Mouse (Mus musculus) spleen, embryonic (tissue): ENCODE measurements around the gene Nsun4.

Experiments
- CTCF ChIA-PET: fragments of 350-600 bp; sonication (Branson Sonifier 250); formaldehyde crosslinking; loops from one replicate; lab custom pipeline; 2022; lab: Charles Lee

Nsun4 gene

DNA sequence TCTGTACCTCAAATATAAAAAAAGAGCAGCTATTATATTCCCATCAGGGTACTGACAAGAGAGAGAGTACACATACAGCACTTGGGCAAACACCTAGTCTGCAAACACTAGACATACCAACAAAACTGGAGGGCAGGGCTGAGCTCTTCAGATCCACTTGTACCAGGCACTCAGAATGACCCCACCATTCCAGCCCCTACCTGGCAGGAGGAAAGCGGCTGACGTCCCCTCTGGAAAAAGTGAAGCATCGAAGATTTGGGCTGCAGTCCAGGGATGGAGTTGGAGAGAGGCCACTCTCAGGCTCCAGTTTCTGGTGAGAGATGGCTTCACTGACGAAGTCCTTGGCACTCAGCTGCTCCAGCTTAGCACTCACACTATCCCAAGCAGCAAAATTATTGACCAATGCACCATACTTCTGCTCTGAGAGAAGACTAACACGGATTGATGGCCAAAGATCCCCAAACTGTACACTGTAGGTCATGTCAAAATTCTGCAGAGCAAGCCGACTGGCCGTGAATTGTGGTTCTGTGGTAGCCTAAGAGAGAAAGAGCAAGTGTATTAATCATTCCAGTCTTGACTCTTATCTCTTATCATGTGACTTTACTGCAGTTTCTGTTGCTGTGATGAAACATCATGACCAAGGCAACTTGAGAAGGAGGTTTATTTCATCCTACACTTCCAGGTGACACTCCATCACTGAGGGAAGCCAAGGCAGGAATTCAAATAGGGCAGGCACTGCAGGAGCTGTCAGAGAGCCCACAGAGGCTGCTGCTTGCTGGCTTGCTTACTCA is 5.4 kb downstream of the Nsun4 start:
- CTCF ChIA-PET: no interaction called here

DNA sequence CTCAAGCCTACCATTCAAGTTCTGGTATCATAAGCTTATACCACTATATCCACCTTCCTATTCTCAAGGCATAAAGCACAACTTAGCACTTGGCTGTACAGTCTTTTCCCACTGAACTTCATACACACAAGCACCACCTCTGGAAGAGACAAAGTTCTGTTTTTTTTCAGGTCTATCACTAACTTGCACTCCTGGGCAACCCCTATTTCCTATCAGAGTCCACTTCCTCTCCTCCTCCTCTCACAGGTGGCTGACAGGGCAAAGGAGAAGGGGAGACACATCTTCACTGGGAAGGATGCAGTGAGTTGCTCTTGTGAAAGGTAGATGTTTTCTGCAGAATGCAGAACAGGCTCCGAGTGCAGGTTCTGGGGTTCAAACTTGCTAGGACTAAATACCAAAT is 6.0 kb downstream of the Nsun4 start:
- CTCF ChIA-PET: no interaction called here

GRCm38 (mm10) chr4:116046604-116047003 is 7.1 kb downstream of the Nsun4 start:
- CTCF ChIA-PET: no interaction called here

- CTCF ChIA-PET: interaction anchor here (0.6 kb wide), 1 partner anchor 108 kb away, joined by 3 read pairs; no protein-coding TSS in a partner anchor
Observed at GRCm38 (mm10) chr4:116042186-116042585, 11.5 kb downstream of the Nsun4 start.

GRCm38 (mm10) chr4:116040466-116040865 is 13.2 kb downstream of the Nsun4 start:
- CTCF ChIA-PET: no interaction called here

GRCm38 (mm10) chr4:116033374-116033773 is 20.3 kb downstream of the Nsun4 start:
- CTCF ChIA-PET: no interaction called here

DNA sequence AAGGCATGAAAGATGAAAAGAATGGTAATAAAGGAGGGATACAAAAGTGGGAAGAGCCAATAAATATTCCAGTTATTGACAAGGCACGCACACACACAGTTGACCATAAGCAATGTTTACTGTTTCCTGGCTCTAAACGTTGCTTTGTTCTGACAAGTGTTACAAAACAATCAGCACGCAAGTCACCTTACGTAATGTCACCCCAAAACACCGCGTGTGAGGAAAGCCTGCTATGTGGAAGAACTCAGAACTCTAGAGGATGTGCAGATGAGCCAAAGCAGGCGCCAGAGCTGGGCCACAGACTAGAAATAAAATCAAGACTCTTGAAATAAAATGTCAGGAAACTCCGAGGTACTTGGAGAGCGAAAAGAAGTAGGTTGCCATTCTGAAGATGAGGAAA is 20.8 kb downstream of the Nsun4 start:
- CTCF ChIA-PET: no interaction called here

- CTCF ChIA-PET: no interaction called here
Observed at GRCm38 (mm10) chr4:116017902-116018746, 35.6 kb downstream of the Nsun4 start, which contains the start of gene Faah. Gene Faah, minus strand, starts transcription at chr4:116017926.

- CTCF ChIA-PET: no interaction called here
Observed at GRCm38 (mm10) chr4:116017300-116017901, 36.3 kb downstream of the Nsun4 start.

DNA sequence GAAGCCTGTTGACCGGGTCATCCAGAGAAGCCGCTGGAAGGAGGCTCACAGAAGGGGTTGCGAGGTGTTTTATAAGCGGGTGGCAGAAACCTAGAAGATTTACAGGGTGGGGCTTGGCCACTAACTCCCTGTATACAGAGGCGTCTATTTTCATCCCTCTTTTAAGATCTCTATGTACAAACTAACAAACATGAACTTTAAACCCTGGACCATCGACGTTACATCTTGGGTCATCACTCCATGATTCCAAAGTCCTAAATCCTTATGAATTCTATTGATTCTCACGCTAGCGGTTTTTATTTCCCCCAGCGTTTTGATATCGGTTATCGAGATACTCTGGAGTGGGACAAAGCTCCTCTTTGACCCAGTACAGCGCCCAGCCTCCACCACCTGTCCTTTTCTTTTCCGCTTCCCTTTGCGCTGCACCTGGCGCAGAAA is 36.8 kb downstream of the Nsun4 start:
- CTCF ChIA-PET: no interaction called here

- CTCF ChIA-PET: no interaction called here
Observed at GRCm38 (mm10) chr4:116016396-116016795, 37.3 kb downstream of the Nsun4 start.

DNA sequence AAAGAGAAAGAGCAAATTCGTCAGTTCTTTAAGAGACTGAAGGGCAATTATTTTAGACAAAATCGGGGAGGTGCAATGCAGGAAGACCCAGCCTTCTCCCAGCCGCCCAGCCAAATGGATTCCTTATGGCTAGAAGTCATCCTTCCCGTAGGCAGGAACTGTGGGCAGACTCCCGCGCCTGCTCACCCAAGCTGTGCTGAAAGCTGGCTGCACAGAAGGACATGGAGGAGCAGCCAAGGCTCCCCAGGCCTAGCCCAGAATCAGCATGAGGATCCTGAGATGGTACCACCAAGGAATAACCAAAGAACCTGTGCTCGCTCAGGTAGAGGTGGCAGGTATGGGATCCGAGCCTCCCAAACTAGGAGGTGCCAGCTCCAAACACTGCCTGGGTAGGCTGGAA is 37.7 kb downstream of the Nsun4 start:
- CTCF ChIA-PET: interaction anchor here (0.5 kb wide), 1 partner anchor 115 kb away, joined by 3 read pairs; no protein-coding TSS in a partner anchor

GRCm38 (mm10) chr4:116015502-116015901 is 38.2 kb downstream of the Nsun4 start:
- CTCF ChIA-PET: interaction anchor here (0.5 kb wide), 1 partner anchor 114 kb away, joined by 3 read pairs; no protein-coding TSS in a partner anchor

- CTCF ChIA-PET: no interaction called here
Observed at GRCm38 (mm10) chr4:116010186-116010585, 43.5 kb downstream of the Nsun4 start.

DNA sequence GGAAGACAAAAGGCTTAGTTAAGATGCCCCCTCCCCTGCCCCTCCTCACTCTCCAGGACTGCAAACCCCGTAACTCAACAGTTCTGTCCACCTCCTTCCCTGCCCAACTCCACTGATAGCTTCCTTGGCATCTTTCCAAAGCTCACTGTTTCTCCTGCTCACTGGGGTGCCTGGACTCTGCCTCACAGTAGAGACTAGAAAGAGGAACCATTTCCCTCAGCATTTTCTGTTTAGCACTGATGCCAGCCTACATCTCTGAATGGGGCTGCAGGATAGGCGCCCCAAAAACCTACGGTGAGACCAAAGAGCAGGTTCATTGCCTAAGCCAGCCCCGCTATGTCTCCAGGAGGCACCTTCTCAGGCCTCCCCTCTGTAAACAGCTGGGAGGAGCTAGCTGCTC is 52.5 kb downstream of the Nsun4 start:
- CTCF ChIA-PET: no interaction called here

DNA sequence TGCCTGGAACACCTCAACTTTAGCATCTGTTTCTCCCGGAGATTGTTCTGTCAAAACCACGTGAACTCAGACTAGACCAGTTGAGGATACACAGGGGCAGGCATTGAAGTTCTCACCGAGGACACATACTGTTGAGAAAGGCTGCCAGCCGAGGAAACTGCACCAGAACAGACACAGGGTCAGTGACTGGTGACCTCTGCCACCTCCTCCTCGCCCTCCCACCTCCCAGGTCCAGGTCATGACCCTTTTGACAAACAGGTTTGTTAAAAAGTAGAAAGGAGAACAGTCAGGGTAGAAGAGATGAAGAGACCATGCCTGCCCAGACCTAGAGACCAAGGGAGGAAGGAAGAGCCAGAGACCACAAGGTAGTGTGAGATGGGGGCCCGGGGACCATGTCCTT is 53.0 kb downstream of the Nsun4 start:
- CTCF ChIA-PET: no interaction called here

DNA sequence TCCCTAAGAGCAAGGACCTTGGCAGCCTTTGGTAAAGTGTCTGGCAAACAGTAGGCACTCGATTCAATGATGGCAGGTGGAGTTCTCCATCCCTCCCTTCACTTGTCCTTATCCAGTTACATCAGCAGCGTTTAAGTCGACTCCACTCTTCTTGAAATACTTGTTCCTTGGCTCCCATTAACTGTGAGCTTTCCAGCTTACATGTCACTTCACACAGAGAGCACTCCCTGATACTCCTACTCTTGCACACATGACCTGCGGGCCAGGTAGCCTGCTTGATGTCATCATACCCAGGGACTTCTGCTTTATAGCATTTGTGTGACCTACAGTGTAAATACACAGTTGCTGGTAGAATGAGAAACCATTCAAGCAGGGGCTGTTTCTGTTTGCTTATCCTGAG is 56.9 kb downstream of the Nsun4 start:
- CTCF ChIA-PET: no interaction called here

DNA sequence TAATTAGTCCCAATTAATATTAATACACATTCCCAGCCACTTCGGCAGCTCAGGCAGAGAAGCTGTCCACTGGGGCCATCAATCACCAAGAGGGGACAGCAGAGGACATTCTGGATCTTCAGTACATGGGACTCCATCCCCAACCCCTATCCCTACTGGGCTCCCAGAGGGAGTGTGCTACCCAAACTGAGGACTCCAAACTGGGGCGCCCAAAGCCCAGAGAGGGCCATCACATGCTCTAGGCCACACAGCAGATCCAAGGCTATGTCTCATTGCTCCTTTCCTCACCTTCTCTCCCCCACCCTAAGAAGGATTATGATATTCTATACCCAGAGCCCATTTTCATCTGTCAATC is 58.3 kb downstream of the Nsun4 start:
- CTCF ChIA-PET: no interaction called here

DNA sequence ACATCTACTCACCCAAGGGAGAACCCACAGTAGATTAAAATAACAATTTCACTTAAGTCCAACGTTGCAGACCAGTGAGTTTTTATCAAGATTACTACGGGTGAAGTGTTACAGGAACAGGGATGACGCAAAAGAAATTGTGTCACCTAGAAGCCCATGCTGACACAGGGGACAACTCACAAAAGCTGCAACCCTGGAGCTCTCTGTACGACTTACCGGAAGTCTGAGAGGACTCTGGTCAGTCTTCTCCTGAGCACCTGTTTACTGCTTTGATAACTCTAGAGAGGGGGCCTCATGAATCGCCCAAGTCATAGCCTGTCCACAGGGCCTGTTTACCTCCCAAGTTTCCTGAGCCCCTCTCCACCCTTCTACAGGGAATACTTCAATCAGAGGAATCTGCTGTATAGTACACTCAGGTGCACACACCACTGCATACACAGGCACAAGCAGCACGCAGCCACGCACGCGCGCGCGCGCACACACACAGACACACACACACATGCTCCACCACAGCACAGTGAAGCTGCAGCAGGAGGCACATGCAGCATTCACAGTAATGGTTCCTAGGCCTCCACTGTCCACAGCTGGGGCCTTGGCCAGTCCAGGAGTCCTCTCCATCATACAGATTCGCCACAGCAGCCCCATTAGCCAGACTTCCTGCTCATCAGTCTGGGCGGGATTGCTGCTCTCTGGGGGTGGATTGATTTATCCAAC is 58.9 kb downstream of the Nsun4 start:
- CTCF ChIA-PET: no interaction called here

DNA sequence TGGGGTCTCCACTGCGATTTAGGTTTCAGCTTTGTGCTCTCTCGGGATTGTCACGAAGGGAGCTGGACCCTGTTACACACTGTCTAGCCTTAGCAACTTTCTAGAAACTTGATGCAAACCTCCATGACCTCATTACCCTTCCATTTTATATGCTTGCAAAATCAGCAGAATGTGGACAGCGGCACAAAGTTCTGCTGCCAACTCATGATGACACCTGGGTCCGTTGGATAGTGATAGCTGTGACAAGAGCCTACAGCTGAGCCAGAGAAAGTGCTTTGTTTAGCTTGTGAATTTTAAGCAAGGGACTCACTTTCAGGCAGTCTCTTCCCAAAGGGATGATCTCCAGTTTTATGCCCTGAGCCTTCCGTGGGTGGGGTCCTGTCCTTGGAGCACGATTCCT is 64.3 kb downstream of the Nsun4 start:
- CTCF ChIA-PET: no interaction called here

DNA sequence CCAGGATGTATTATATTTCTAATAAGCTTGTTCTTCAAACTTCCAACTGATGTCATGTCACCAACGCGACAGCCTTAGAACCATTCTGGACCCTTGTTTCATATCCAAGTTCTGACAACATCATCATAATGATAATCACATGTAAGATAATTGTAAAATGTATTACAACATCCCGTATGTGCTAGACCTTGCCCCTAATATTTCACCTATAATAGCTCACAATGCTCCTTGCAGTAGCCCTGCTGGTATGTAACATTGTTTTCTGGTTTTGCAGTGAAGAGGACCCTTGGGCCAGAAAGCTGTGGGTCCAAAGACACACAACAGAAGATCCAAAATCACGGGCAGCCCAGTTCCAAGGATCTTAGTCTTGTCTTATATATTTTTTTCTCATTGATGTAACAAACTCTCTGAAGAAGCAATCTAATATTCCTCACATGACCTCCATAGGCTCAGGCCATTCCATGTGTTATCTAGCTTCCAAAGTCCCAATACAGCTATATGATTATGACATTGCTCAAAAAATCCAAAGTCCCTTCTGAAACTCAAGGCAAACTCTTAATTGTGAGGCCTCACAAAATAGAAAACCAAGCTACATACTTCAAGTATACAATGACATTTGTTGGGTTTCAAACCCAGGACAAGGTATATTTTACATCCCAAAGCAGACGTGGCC is 65.7 kb downstream of the Nsun4 start:
- CTCF ChIA-PET: no interaction called here
